Mouse (Mus musculus): ENCODE measurements around the gene Hoxa5. TPM values are rescaled to one million over a fixed set of nuclear protein-coding genes. Genes with fewer than 3 reads are reported as not detected.

The Hoxa5 gene
- polyA plus RNA-seq (2015; fragmentation: Nextera tagmentation; extraction: Ambion mirVana): 3.1 and 3.6 TPM in 2 replicates

GRCm38 (mm10) chr6:52204050-52204752 lies at the start of gene Hoxa5:
Hoxa5 (minus strand) TSS chr6:52204587.

GRCm38 (mm10) chr6:52245757-52246142 lies 41.4 kb upstream of the Hoxa5 start, which contains the start of gene Hoxa11:
Hoxa11 (minus strand) TSS chr6:52245810.

GRCm38 (mm10) chr6:52240389-52241000 lies 36.1 kb upstream of the Hoxa5 start, which contains the start of gene Hoxa10:
Hoxa10 (minus strand) TSS chr6:52240854.

GRCm38 (mm10) chr6:52230516-52231165 lies 26.3 kb upstream of the Hoxa5 start, which contains the start of gene Hoxa9:
Hoxa9 (minus strand) TSS chr6:52231089.

GRCm38 (mm10) chr6:52221337-52221992 lies 17.1 kb upstream of the Hoxa5 start, which contains the start of gene Hoxa7:
Hoxa7 (minus strand) TSS chr6:52221854.

GRCm38 (mm10) chr6:52213119-52213986 lies 9.0 kb upstream of the Hoxa5 start, which contains the start of the genes Hoxa3 and Gm28308:
Hoxa3 (minus strand) TSS chr6:52213336.
Gm28308 (minus strand) TSS chr6:52213339.

GRCm38 (mm10) chr6:52208072-52208867 lies 3.9 kb upstream of the Hoxa5 start, which contains the start of gene Hoxa6:
Hoxa6 (minus strand) TSS chr6:52208722.

GRCm38 (mm10) chr6:52190906-52191810 lies 13.2 kb downstream of the Hoxa5 start, which contains the start of gene Hoxa4:
Hoxa4 (minus strand) TSS chr6:52191753.

GRCm38 (mm10) chr6:52177061-52177735 lies 27.2 kb downstream of the Hoxa5 start, which contains the start of gene 5730596B20Rik:
5730596B20Rik (plus strand) TSS chr6:52177498.

GRCm38 (mm10) chr6:52164626-52165440 lies 39.6 kb downstream of the Hoxa5 start, which contains the start of gene Hoxa2:
Hoxa2 (minus strand) TSS chr6:52164831.

GRCm38 (mm10) chr6:52158276-52159051 lies 45.9 kb downstream of the Hoxa5 start, which contains the start of gene Hoxa1:
Hoxa1 (minus strand) TSS chr6:52158317.

MicroRNAs within 50 kb of the gene (microRNA counts, 519-probe panel; counts per million panel counts)
- microRNA mmu-miR-196b: 5,701 counts per million, percentile 90 among the panel's probes with 10 or more counts

Small RNA genes lying within 50 kb of the gene (microRNA-seq; reads per million reads assigned to microRNA genes)
- gene Mir196b: 8,273 to 10,920 reads per million in 2 experiments

Other genes starting within 250 kb of the Hoxa5 start
- gene Skap2, start 192.0 kb downstream of the Hoxa5 start, polyA plus RNA-seq (2015; fragmentation: Nextera tagmentation; extraction: Ambion mirVana): 14.3 and 18.0 TPM in 2 replicates
- gene Hoxa1, start 46.3 kb downstream of the Hoxa5 start, polyA plus RNA-seq (2015; fragmentation: Nextera tagmentation; extraction: Ambion mirVana): 0.59 and 0.88 TPM in 2 replicates
- 0.46 and 1.1 TPM in 2 replicates for gene Hoxa2, start 39.8 kb downstream of the Hoxa5 start, polyA plus RNA-seq (2015; fragmentation: Nextera tagmentation; extraction: Ambion mirVana)
- 0.10 and 0.27 TPM in 2 replicates for gene 5730596B20Rik, start 27.1 kb downstream of the Hoxa5 start, polyA plus RNA-seq (2015; fragmentation: Nextera tagmentation; extraction: Ambion mirVana)
- gene Hoxa4, start 12.8 kb downstream of the Hoxa5 start, polyA plus RNA-seq (2015; fragmentation: Nextera tagmentation; extraction: Ambion mirVana): 3.7 and 5.5 TPM in 2 replicates
- gene Hoxa6, start 4.1 kb upstream of the Hoxa5 start, polyA plus RNA-seq (2015; fragmentation: Nextera tagmentation; extraction: Ambion mirVana): 1.7 and 1.9 TPM in 2 replicates
- gene Hoxa3, start 8.7 kb upstream of the Hoxa5 start, polyA plus RNA-seq (2015; fragmentation: Nextera tagmentation; extraction: Ambion mirVana): 1.3 TPM in 2 replicates
- gene Gm28308, start 8.8 kb upstream of the Hoxa5 start, polyA plus RNA-seq (2015; fragmentation: Nextera tagmentation; extraction: Ambion mirVana): not detected in 2 replicates
- gene Hoxa7, start 17.3 kb upstream of the Hoxa5 start, polyA plus RNA-seq (2015; fragmentation: Nextera tagmentation; extraction: Ambion mirVana): 26.9 and 27.8 TPM in 2 replicates
- 20.2 and 20.6 TPM in 2 replicates for gene Hoxa9, start 26.5 kb upstream of the Hoxa5 start, polyA plus RNA-seq (2015; fragmentation: Nextera tagmentation; extraction: Ambion mirVana)
- gene Hoxa10, start 36.3 kb upstream of the Hoxa5 start, polyA plus RNA-seq (2015; fragmentation: Nextera tagmentation; extraction: Ambion mirVana): 40.5 and 46.6 TPM in 2 replicates
- 1.4 and 3.7 TPM in 2 replicates for gene Hoxa11, start 41.2 kb upstream of the Hoxa5 start, polyA plus RNA-seq (2015; fragmentation: Nextera tagmentation; extraction: Ambion mirVana)
- gene Hoxa13, start 56.3 kb upstream of the Hoxa5 start, polyA plus RNA-seq (2015; fragmentation: Nextera tagmentation; extraction: Ambion mirVana): 0.05 TPM in 1 of 2 replicates, not detected in the other
- not detected in 2 replicates for gene Evx1, start 108.9 kb upstream of the Hoxa5 start, polyA plus RNA-seq (2015; fragmentation: Nextera tagmentation; extraction: Ambion mirVana)

Measured in skeletal muscle tissue, postnatal 0 days (tissue).